Mouse (Mus musculus) urinary bladder, postnatal 10 days (tissue): ENCODE data around the gene Rpl22.
A peak's percentile ranks its signal among the peaks of the same experiment; 100 is the strongest.

ENCODE experiments used
- DNase-seq: peaks from one replicate; pipeline ENCODE4 v3.0.0; 2022; ENCODE audit warnings: low spot score

Rpl22 gene

GRCm38 (mm10) chr4:152325574-152326411 lies at the start of gene Rpl22:
Gene Rpl22, plus strand, starts transcription at chr4:152325742.
- DNase-seq = peak; percentile 64

DNA sequence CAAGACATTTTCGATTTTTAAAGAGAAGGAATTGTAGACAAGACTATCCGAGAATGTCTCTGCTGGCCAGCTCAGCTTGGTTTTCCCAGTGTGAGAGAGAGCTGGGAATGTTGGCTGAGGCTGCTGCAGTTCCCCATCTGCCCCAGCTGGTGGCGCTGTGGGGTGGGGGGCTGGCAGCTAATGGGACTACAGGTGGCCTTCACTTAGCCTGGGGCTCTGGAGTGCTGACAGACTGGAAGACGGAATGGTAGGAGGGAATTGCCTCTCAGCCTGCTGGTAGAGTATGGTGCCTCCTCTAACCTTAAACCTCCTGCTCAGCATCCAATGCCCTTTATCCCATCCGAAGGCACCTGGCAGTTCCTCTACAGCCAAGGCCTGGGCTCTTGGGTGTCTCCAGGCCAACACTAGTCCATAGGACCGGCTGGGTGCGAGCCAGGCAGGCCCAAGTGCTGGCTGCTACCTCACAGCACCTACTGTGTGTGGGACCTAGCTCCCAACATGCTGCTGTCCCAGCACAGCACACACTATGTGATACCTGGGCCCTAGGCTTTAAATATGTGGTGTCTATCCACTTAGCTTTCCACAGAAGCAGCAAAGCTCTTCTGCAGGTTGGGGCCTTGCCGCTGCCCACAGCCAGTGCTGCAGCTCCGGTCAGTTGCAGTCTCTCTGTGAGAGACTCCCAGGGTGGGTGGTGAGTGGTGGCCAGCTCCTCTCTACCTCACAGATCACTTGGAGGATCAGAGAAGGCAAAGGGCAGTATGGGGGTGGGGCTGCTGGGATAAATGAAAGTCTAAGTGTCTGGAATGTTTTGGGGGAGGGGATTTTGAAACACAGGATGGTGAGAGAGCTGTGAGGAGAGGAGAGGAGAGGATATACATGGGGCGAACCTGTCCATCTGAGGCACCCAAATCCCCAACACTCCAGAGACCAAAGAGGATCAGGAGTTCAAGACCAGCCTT lies 48.9 kb upstream of the Rpl22 start:
- no peak for DNase-seq

GRCm38 (mm10) chr4:152277916-152278315 lies 47.6 kb upstream of the Rpl22 start:
- DNase-seq = no peak

GRCm38 (mm10) chr4:152278986-152279385 lies 46.6 kb upstream of the Rpl22 start:
- no peak for DNase-seq

GRCm38 (mm10) chr4:152281601-152282000 lies 43.9 kb upstream of the Rpl22 start:
- no peak for DNase-seq

DNA sequence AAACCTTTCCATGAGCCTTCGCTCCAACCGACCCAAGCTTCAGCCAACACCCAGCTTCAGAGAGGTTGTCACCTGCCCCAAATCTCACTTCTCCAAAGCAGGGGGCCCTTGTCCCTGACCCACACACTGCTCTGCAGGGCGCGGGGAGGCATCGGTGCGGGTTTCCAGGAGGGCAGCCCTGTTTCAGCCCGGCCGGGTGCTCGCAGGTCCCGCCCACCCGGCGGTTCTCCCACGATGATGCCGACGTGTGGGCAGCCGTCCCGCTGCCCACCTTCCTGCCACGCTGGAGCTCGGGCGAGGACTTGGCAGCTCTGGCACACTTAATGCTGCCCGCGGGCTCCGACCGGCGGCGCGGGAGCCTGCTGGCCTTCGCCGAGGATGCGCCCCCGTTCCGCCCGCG lies 42.8 kb upstream of the Rpl22 start:
- no peak for DNase-seq

DNA sequence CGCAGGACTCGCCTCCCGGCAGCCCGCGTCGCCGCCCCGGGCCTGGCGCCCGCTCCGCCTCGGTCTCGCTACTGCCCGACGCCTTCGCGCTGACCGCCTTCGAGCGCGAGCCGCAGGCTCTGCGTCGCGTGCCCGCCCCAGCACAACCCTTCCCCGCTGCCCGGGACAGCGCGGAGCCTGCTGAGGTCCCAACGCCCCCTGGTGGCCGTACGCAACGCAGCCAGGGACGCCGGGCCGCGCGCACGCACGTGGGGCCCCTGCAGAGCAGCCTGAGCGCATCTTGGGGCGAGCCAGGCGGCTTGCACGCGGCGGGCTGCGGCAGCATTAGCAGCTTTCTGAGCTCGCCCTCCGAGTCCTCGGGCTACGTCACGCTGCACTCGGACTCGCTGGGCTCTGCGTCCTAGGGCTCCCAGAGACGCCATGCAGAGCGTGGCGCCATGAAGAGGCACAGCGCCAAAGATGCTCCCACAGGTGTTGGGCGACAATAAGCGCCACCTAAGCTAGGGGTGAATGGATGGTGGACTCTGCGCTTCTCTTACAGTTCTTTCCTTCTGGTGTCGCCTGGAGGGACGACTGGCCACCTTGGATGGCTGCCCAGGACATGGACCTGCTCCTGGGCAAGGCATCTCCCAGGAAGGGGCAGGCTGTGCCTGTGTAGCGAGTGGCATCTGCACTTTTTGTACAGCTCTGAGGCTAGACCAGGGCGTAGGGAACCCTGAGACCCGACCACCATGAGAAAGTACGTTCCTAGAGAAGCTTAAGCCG lies 42.2 kb upstream of the Rpl22 start:
- peak; percentile 58 for DNase-seq

GRCm38 (mm10) chr4:152285505-152285904 lies 40.0 kb upstream of the Rpl22 start:
- DNase-seq = no peak

DNA sequence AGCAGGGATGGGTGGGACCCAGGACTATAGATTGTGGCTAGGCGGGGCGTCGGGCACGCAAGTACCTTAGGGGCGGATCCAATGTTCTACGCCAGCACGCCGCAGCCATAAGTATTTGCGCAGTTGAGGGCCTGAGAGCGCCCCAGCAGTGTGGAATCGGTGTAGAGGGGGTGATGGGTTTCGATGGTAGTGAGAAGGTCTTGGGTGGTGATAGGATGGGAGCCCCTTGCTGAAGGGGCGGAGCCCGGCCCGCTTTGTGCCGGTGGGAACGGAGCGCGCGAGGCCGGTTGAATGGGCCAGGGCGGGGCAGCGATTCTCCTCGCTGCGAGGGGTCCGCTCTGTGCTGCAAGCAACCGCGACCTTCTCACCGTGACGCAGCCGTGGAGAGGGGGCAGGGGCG lies 39.4 kb upstream of the Rpl22 start:
- DNase-seq = no peak

GRCm38 (mm10) chr4:152286887-152287286 lies 38.7 kb upstream of the Rpl22 start:
- DNase-seq = no peak

DNA sequence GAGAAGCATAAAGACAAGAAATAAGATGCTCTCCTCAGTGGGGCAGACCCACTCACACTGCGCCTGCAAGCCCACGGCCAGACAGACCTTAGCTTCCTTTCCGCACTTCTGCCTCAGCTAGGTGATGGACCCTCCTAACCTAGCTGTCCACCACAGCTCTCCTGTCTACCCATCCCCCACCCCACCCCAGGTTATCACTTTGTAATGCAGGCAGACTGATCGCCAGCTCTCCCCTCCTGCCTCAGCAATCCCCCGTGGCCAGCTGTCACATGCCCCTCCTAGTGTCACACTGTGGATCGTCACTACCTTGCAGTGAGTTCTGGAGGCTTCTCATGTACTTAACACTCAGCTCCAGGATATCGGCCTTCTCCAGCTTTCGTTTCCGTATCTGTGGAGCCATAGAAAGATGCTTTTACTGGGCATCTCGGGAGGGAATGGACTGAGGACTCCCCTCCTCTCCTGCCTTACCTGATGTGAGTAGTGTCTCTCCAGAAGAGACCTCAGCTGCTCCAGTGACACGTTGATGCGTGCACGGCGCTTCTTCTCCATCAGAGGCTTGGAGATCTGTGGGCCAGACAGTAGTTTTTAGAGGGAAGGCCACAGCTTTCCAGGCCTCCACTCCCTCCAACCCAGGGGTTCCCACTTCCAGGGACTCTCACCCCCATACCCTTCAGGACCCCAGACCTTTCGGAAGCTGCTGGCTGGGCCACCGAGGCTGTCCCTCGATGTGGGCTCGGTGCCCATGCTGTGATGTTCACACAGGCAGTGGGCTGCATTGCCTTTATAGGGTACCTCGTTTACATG lies 38.0 kb upstream of the Rpl22 start:
- DNase-seq = no peak

DNA sequence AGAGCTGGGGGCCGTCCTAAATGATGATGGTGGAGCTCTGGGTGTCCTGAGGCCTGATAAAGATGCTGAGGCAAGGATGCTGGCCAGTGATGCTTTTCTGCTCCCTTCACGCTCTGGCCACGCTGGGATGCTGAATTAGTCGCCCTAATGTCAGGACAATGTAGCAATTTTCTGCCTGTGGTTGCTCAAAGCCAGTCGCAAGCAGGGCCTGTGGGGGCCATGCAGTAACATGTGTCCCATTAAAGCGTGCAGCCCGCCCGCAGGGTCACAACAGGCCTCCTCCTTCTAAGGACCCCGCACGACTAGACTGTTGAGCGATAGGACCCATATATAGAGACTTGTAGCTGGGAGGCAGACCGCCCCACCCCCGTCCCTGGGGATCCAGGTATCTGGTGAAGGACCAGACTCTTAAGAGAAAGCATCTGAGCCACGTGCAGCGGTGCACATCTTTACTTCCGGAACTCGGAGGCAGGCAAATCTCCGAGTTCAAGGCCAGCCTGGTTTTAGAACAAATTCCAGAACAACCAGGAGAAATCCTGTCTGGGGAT lies 37.1 kb upstream of the Rpl22 start:
- DNase-seq = no peak

- DNase-seq = no peak
Observed at GRCm38 (mm10) chr4:152290385-152290784, 35.2 kb upstream of the Rpl22 start.

DNA sequence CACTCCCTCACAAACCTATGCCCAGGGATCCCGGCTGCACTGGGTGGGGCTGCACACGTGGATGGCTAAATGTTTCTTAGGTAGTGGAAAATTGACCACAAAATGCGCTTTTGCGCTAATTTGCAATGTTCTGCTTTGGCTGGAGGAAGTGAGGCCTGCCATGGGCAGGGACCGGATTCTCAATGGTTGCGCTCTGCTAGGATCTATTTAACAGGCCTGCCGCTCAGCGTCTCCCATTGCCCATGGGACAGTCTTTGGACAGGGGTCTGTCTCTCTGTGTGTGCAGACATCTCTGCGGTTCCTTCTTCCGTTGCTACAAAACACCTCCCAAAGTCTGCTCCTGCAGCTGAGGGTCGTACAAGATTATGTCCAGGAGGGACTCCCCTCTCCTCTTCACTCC lies 34.6 kb upstream of the Rpl22 start:
- no peak for DNase-seq

- DNase-seq = no peak
Observed at GRCm38 (mm10) chr4:152291562-152291961, 34.0 kb upstream of the Rpl22 start, which contains the start of gene Hes3. Gene Hes3, minus strand, starts transcription at chr4:152291662.

- no peak for DNase-seq
Observed at GRCm38 (mm10) chr4:152292102-152292765, 33.3 kb upstream of the Rpl22 start.

GRCm38 (mm10) chr4:152294188-152294929 lies 31.2 kb upstream of the Rpl22 start:
- DNase-seq = no peak

DNA sequence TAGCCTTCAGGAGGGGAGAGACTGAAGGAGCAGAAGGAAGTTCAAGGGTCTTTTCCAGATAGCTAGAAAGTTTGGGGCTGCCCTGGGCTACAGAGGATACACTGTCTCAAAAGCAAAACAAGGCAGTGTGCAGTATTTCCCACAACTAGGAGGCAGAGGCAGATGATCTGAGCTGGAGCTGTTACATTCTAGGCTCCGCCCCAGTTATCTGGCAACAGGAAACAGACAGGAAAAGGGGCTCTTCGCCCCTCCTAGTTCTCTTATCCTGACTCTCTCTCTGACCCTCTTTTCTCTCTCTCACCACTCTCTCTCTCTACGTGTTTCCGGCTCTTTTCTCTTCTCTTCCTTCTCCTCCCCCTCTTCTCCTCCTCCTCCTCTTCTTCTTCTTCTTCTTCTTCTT lies 29.6 kb upstream of the Rpl22 start:
- DNase-seq = no peak

GRCm38 (mm10) chr4:152296371-152296770 lies 29.2 kb upstream of the Rpl22 start:
- DNase-seq = no peak
